Mouse (Mus musculus) hindlimb bud, embryonic 11.5 days (tissue): Measurements from ENCODE around the gene Tspan9.

Source experiments
- DNase-seq: peaks from one replicate; pipeline ENCODE4 v3.0.0-alpha.2; 2012; ENCODE audit warnings: low read depth, low spot score; ENCODE audit errors: extremely low spot score

Gene Tspan9

DNA sequence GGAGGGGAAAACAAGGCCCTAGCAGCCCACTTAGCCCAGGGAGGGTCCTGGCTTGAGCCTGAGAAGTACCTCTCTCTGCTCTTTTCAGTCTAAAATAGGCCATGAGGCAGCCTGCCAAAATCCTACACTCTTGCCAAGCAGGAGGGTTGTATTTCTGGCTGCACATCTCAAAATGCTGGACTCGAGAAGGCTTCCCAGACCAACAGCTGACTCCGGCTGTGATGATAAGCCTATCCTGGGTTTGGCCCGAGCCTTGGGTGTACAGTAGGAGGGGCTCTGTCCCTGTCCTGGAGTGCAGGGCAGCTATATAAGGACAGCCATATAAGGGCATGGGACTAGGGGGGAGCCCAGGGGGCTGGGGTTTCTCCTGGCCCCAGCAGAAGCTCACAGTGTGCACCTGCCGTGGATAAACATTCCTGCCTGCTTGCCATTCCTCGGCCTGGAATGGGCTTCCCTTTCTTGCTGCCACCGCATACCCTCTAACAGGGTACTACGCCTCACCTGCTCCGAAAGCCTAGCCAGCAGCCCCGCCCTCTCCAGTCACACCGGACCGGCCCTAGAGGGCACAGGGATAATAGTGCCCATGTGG is 153.7 kb downstream of the Tspan9 start:
- no peak for DNase-seq

DNA sequence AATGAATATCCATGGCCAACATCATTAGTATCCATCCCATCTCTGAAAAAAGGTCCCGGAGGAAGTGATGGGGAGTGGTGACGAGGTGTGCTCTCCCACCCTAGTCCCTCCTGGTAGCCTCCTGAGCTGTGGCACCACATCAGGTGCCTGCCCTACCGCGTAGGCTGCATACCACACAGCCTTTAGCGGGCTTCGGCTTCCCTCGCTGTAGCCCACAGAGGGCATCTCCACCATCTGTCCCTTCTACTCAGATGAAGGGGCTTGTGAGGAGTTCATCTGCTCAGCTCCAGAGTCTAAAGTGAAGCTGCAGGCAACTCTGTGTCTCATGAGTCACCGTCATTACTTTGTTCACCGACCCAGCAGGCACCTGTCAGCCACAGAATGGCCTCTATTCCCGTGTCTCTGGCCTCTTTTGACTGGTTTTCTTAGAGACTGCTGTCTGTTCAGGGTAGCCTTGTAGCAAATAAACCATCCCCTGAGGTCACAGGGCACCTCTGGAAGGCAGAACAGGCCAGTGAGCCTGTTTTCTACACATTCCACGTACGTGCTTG is 154.4 kb downstream of the Tspan9 start:
- no peak for DNase-seq

DNA sequence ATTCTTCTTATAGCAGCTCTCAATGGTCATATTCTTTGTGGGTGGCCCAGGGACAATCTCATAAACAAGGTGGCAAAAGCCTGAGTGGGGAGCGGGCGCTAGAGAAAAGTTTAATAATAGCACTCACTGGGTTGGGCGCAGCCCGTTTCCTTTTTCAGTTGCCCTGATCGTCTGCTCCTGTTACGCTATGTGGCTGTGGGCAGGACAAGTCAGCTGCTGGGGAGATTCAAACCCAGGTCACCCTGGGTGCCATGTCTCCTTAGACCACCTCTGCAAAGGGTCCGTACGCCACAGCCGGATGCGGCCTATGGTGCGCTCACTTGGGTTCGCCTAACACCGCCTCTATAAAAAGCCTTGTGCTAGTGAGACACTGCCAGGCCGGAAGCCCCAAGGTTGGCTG is 156.0 kb downstream of the Tspan9 start:
- no peak for DNase-seq

DNA sequence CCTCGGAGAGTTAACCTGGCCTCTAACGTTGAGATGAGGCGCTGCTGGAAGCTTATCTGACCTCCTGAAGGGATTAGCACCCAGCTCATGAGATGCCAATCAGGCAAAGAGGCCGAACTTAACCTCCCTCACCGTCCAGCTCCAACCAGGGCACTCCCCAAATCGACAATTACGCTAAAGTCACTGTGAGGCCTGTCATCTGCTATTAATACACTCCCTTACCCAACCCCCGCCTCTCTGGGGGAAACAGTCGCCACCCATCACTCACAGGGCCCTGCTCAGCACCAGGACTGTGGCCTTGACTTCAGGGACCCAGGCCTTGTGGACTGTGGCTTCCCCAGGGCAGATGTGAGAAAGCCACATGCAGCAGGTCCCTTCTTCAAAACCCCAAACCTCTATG is 157.0 kb downstream of the Tspan9 start:
- no peak for DNase-seq

DNA sequence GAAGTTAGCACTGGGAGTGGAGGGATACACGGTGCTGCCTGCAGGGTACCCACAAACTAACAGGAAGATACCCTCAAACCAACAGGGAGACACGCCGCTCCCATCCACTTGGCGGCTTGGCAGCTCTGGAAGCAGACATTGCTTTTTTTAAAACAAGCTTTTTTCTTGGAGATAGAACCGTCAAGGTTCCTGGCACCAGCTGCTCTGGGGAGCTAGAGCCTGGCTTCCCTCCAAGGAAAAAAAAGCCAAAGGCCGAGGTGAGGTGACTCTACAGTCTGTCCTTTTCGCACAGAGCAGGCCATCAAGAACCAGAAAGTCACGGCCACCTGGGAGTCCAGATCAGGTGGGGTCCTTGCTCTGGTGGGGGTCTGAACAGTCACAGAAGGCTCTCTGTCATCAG is 162.2 kb downstream of the Tspan9 start:
- no peak for DNase-seq

DNA sequence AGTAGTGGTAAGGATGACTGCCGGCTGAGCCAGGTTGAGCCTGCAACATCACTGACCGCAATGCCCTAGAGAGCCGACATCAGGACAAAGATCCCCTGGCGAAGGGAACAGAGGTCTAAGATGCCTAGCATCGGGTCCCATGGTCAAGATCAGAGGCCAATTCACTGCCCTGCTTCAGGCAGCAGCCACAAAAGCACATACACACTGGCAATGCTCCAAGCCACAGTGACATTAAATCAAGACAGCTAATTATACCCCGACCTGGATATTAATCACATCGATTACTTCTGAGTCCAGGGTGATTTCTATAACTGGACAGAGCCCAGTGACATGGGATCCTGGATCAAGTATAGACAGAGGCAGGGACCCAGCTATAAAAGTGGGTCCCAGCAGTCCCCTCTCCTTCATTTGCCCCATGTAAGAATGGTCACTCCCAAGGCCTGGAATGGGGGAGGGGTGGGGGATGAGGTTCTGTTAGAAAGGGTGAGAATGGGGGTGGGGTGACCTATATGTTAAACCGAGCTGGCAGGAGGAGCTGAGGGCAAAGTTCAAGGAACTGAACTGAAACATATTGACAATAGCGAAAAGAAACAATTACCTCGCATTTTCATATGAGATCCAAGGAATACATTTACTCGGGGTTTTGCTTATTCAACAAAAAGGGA is 162.9 kb downstream of the Tspan9 start:
- no peak for DNase-seq

DNA sequence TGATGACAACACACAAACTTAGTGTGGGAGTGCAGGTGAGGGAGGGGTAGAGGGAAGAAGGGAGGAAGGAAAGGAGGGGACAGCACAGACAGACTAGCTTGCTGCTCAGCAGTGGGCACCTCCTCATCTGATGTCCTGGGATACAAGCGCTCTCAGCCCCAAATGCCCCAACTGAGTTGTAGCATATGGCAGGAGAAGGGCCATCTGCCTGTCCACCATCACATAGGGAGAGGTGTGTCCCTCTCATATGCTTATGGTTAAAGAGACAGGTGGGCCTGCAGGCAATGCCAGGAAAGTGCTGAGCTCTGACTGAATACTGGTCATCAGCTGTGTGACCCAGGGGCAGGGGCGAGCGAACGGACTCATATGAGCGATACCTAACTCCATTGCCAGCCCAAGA is 163.6 kb downstream of the Tspan9 start:
- DNase-seq, result no peak

DNA sequence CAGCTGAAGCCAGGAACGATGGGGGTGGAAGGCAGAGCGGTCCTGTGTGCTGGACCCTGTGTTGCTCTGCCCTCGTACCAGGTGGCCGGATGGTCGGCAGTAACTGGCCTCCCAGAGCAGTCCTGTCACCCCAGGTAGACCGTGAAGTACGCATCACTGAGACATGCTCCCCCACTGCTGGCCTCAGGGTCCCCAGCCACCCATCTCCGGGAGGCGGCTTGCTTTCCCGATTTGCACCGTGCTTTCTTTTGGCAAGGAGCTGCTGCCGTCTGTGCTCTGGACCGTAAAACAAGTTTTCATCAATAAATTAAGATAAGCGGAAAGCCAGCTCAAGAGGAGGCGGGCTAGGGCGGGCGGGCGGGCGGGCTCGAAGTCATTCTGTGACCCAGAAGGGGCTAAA is 164.5 kb downstream of the Tspan9 start:
- no peak for DNase-seq

DNA sequence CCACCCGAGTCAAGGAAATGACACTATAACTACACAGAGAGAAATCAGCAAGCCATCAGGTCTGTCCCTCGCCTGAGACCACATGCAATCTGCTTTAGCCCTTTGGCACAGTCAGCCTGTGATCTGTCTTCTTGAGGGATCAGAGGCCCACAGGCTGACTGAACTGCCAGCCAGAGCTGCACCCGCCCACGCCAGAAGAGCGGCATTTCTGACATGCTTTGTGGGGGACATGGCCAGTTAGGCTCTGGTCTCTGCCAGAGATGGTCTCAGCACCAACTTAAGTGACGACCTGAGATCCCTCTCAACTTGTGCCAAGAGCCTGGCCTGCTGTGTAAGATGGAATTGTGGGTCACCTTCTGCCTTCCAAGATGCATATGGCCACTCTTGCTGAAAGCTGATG is 166.7 kb downstream of the Tspan9 start:
- no peak for DNase-seq

DNA sequence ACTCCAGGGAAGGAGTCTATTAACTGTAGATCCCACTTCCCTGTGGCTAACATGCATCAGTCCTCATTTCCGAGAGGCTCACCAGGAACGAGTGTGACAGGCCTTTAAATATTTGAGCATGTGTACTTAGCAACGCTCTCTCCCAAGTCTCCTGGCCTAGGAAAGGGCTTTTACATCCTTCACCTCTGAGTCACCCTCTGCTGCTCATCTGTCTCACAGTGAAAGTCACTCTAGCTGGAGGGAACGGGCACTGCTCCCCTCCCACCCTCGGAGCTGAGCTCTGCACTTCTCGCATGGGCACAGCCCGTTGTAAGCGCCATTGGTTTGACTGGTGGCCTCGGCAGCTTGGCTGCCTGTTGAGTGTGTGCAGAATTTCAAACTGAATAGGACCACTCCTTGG is 169.4 kb downstream of the Tspan9 start:
- DNase-seq, result peak; percentile 20

DNA sequence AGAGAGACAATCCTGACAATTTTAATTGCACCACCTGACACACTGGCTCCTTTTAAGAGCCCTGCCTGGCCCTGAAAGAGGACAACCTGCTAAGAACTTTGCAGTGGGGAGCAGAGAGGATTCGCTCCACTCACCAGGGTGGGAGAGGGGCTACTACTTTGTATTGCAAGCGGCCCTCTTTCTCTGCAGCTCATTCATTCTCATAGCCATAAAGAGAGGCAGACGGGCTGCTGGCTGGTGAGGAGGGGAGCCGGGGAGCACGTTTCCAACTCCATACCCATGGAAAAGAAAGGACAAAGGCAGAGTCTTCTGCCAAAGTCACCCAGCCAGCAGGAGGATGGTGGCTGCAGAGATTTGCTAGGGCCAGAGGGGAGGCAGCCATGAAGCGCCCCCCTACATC is 169.8 kb downstream of the Tspan9 start:
- no peak for DNase-seq

DNA sequence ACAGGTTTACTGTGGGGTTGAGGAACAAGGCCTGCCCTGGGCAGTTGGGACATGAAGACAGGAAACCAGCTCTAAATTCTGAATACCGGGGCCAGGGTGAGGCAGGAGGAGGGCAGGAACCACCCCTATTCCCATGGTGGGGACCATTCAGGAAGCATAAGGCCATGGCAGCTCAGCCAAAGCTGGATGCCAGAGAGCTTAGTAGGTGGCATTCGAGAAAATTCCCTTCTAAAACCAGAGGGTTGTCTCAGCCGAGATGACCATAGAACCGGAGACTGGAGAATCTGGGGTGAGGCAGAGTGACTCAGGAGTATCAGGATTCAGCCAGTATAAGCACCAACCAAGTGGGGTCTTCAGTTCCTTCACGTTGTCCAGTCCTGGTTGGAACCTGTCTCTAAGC is 171.5 kb downstream of the Tspan9 start:
- no peak for DNase-seq

DNA sequence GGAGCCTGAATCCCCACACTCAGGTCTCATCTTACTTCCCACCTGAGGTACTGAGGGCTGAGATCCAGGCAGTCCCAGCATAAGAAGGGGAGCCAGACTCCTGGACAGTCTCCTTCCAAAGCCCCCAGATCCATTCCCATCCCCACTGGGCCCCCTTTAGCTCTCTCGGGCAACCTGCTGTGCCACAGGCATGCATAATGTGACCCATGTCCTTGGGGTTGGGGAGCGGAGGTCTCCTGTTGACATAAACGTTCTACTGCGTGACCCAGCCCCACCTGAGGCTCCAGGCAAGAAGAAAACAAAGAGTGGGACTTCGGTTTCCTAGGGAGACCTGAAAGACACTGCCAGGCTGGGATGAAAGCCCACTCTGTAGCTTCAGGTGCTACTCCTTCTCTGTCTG is 172.5 kb downstream of the Tspan9 start:
- DNase-seq, result no peak

DNA sequence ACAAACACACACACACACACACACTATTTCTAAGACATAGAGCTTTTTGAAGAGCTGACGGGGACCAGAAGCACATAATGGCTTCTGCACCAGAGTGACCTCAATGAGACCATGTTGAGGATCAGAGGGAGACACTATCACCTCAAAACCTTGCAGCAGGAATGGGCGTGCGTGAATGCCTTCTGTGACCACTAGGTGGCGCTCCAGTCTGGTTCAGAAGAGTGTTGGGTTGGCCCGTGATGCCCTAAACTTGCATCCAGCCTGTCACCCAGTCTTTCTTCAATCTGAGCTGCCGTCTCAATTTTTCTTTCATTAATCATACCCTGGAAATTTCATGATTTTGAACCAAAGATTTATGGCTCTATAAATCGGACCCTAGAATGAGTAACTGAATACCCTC is 173.3 kb downstream of the Tspan9 start:
- DNase-seq, result peak; percentile 44

DNA sequence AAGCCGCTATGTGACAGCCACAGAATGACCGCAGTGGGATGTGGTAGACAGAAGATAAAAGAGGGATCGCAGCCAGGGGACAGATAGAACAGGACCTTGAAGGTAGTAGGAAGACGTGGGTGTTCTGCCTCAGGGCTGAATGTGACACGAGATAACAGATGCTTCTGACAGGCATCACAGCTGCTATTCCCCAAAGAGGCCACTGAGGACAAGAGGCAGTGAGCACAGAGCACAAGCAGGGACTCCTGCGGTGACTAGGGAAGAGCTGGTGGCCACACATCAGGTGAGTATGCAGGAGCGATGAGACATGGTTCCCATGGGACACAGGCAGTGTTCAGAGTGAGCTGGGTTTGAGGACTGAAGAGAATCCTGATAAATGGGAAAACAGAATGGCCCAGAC is 173.7 kb downstream of the Tspan9 start:
- DNase-seq, result no peak

DNA sequence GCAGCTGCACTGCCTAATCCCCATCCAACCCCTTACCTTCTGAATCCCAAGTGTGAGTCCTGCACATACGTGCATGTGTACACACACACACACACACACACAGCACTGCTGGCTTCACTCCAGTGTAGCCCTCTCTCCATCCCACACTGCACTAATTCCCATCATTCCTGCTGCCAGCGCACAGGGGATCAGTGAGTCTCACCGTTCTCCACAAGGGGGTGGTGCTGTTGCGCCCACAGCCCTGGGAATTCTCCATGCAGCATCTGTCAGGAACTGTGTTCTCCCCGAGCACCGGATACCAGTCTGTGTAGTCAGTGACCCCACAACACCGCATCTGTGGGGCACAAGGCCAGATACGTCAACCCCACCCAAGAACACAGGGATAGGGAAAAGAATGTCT is 177.9 kb downstream of the Tspan9 start:
- no peak for DNase-seq

DNA sequence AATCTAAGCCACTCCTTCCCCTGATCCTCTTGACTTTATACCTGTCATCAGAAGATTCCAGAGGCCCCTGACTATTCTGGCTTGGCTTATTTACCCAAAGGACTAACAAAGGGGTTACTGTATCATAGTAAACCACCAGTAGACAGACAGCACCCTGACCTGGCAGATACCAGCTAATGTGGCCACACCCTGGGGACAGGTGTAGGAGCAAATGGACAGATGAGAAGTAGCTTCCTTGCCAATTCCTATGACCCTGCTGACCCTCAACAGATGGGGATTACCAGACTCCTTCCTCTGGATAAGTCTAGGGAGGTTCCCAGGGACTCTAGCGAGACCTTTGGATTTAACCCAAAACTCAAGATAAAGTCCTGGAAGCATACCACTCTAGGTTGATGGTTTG is 183.2 kb downstream of the Tspan9 start:
- no peak for DNase-seq

DNA sequence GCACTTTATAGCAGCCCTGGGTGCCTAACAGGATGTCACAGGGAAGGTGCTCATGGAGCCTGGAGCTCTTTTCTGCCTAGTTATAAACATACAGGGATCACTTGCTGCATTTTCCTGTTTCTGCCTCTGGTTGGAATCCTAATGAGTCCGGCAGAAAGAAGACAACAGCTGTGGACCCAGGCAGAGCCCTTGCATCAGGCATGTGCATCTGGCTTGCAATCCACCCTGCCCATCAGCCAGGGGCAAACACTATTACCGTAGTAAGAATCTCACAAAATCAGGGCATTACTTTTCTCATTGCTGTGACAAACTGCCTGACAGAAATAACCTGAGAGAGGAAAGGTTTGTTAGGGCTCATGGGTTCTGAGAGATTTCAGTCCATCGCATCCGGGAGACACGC is 187.2 kb downstream of the Tspan9 start:
- no peak for DNase-seq

DNA sequence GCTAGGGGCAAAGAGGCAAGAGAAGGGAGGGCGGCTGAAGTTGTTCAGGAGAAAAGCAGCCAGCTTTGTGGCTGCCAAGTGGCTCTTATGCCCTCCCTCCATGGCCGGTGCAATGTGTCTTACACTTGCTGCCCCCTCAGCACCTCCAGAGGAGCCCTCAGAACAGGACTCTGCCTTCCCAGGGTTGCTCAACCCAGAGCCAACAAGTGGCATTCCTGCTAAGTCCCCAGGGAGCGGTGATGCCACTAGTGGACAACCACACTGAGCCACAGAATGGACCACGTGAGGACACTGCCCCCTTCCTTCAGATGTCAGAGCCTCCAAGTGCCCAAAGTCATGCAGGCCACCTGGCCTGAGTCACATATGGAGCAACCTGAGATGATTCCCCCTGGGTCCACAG is 190.3 kb downstream of the Tspan9 start:
- no peak for DNase-seq

DNA sequence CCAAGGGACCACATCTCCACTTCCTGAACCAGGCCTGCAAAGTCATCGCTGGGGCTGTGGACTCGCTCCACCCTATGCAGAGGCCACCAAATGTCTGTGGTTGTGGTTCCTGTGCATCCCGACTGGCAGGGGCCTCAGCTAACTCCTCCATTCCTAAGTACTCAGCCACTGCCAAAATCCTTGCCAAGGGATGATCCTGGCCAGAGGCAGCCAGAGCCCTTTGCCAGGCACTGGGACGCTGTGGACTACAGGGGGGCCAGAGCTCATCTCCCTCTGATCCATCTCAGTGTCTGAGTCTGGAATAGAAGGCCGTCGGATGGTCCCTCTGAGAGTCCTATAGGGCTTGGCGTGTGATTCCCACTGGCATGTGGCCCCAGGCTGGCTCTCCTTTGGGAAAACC is 193.5 kb downstream of the Tspan9 start:
- DNase-seq, result no peak

DNA sequence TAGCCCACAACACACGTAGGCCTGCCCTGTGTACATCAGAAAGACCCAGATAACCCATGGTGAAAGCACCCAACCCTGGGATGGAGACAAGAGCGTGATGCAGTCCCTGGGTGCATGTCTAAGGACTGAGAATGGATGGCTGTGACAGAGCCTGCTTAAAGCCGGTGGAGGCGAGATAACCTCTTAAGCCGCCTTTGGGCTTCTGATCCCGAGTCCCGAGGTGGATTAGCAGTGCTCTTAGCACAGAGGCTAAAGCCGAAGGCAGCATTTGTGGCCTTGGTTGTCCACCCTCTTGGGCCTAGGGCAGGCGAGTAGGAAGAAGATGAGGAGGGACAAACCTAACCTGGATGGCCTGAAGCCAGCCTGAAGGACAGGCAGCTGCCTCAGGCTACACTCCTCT is 194.7 kb downstream of the Tspan9 start:
- DNase-seq, result no peak

DNA sequence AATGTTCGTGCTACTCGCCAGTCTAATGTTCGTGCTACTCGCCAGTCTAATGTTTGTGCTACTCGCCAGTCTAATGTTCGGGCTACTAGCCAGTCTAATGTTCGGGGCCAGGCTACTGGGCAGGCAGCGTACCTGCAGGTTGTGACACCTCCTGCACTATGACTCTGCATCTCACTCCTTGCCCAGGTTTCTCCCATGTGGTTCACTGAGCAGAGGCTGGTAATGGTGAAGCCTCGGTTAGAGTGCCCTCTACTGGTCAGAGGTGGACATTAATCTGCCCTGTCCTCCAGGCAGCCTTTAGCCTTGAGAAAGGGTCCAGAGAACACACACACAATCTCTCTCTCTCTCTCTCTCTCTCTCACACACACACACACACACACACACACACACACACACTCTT is 197.7 kb downstream of the Tspan9 start:
- peak; percentile 70 for DNase-seq

DNA sequence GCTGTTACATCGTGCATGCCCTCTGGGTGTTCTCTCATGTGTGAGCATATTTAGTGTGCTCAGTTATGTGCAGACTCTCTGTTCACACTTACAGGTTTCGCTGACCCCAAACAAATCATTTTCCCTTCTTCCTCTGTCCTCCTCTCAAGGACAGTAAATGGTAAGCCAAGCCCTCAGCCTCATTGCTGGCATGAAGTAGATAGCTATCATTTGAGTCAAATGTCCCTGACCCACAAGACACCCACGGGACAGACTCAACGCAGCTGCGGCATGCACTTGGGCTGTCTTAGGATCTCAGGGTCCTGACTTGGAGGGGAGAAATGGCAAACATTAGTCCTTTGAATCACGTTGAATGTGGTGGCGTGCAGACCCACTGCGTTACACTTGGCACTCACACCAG is 201.0 kb downstream of the Tspan9 start:
- DNase-seq, result no peak
